Mouse (Mus musculus) inflammation-experienced regulatory T-cells, adult 6 months (primary cell): ENCODE results near the gene Spef2. TPM values are rescaled to one million over a fixed set of nuclear protein-coding genes. Genes with fewer than 3 reads are reported as not detected.
"Not testable (repeated sequence)": the region's sequence is repeated elsewhere in the genome, so short reads cannot be mapped to it uniquely, and the experiment has no call there.

Source experiments
- ATAC-seq: one replicate; pipeline ENCODE4 v1.8.0; 2017
- polyA plus RNA-seq, 3 experiments: library from polyadenylated mRNA; unstranded; fragments of 100-300 nt; shearing (Covaris generic); gene quantifications; one replicate each; pipeline ENCODE4 v1.2.1; 2017

The Spef2 gene
- polyA plus RNA-seq, 3 experiments from 2014 or later, result 1.3 to 2.5 (median 1.8) TPM

DNA sequence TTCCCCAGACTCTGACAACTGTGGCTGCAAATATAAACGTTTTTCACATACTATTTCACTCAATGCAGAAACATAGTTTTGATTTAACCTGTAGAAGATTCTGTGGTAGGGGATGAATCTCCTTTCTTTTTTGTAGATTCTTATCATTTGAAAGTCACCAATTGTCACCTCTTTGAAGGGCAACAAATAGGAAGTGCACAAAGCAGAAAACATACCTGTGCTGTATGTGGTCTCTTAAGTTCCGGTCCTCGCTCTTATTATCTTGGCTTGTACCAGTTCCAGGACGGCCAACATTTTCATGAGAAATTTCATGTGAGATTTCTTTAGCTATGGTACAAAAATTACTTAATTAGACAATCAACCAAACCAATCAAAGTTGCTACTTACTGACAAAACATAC lies 80.1 kb downstream of the Spef2 start:
- peak; percentile 61 for ATAC-seq

DNA sequence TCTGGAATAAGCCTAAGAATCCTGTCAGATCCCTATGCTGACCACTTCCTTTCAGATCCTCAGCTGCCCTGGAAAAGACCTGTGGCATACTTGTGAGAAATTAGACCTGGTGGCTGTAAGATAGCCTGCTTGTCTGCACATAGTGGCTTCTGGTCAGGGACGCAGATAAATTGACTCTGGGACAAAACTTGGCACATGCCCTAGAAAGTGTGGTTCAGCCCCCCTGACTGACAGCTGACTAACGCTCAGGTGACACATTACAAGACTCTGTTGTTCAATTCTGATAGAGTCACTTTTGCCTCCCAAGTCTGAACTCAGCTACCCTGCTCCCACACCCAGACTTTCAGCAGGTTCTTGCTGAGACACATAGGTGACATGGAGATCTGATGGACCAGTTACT lies 83.7 kb downstream of the Spef2 start:
- ATAC-seq, result not testable (repeated sequence)

DNA sequence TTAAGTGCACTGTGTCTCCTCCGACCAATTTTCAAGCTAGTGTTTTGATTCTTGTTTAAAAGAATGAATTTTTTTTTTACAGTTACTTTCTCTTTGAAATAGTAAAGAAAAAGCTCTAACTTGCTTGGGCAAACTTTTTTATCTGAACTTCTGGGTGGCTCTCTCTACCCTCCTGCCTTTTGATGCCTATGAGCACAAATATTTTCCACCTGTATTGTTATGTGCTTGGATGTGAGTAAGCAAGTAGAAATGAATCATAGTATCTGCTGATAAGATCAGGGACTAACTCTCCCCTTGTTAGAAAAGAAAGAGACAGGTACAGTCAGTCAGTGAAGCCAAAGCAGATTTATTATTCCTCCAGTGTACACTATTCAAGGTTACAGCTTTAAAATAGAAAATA lies 87.5 kb downstream of the Spef2 start:
- ATAC-seq, result peak; percentile 52

DNA sequence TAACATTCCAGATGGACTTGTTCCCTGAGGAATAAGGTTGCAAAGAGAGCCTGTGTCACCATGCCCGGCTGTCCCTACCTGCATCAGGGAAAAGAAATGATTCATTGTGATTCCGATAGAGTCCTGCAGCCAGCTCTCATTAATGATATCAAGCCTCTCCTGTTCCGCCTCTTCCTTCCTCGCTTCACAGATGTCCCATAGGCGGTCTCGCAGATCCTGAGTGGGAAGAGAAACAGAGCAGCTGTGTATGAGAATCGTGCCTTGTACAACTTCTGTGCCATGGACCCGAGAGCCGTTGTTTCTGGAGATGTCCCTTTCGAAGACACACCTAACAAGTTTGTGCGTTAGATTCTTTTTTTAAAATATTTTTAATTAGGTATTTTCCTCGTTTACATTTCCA lies 114.2 kb downstream of the Spef2 start:
- ATAC-seq, result no peak

DNA sequence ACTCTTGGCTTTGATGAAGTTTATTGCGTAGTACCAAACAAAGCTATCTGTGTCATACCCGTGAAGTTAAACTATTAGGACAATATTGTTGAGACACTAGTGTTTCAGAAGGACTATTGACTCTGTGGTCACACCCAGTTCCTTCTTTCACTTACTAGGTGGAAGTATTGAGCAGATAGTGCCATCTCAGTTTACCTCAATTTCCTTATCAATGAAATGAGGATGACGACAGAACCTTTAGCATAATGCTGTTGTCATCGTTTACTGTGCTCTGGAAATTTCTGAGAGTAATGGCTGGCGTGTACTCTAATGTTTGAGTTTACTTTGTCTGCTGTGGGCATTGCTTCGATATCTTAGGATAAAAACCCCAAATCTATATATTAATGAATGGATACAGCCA lies 117.0 kb downstream of the Spef2 start:
- ATAC-seq, result no peak

DNA sequence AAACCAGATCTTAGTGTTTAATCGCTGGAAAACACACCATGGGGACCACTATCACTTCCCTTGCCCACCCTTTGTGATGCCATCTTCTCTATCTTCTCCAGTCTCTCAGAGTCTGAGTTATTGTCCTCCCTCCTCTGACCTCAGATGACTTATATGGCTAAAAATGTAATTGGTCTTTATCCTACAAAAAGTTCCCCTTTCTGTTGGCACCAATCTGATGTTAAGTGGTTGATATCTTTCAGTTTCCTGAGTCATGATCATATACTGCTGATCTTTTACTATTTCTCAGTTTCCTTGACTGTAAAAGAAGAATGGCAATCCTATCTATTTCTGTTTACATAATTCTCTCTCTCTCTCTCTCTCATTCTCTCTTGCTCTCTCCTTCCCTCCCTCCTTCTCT lies 119.0 kb downstream of the Spef2 start:
- no peak for ATAC-seq

DNA sequence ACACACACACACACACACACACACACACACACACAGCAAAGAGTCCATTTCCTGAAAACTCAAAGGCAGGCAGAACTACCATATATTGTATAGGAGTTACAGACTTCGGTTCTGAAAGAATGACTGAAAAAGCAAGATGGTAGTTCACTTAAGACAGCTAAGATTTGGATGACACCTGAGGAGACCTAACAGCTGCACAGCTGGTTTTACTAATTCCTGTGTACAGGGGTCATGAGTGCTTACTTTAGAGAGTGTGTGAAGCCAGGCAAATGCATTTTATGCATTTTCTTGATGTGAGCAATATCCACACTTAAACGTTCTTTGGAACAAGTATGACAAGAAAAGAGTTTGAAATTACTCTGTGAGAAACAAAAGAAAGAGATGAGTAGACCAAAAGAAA lies 124.0 kb downstream of the Spef2 start:
- no peak for ATAC-seq

DNA sequence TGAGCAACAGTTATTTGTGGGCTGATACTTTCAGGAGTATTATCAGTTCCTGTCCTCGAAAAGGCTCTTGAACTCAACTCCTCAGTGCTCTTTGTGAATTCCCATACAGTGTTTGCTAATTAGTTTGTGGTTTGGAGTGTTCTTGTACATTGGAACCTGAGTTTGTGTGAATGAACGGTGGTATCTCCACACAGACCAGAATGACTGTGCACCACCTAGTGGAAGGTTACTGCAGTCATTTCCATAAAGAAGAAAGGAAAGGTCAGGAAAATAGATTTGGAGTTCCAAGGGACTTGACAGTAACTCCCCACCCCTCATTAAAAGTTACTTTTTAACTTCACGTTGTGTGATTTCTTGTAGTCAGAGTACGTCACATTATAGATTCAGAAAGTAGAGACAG lies 140.5 kb downstream of the Spef2 start:
- peak; percentile 86 for ATAC-seq

DNA sequence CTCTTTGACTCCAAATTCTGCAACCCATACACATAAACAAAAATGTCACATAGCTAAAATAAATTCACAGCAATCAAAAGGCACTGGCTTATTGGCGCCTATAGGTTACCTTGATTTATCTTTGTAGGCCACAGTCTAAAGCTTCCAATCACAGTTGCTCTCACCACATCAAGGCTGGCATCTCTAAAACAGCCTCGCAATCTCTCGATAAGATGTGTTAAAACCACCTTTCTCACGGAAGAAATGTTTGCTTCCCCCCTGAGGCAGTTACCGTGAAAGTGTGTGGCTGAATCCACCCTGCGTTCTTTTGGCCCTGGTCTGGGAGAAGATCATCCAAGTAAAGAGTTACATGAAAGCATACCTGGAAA lies 148.6 kb downstream of the Spef2 start:
- no peak for ATAC-seq

DNA sequence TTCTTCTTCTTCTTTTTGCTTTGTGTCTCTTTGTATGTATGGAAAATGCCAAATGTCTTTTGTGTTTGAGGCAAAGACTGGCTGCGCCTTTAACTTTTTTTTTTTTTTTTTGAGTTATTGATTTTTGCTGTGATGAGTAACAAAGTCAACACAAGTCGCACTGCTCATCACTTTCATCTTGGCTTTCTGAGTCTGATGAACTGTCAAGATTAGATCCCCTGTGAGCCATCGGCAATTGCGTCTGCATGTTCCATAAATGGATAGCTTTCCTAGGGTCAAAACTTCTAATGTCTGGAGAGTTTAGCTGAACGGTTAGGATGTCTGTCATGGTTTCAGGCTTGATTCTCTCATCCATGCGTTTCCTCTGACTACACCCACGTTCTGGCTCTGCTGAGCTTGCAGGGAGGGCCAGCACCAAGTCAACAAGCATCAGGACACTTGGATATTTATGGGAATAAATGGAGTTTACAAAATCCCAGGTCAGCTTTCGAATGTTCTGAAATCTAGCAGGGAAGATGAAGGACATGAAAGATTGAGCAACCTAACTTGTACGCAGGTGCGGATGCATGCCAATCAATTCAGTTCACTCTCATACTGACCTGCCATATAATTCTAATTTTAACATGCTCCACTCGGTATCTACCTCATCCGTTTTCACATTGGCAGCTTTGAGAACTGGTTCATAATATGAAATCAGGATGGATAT lies 149.1 kb downstream of the Spef2 start:
- no peak for ATAC-seq

DNA sequence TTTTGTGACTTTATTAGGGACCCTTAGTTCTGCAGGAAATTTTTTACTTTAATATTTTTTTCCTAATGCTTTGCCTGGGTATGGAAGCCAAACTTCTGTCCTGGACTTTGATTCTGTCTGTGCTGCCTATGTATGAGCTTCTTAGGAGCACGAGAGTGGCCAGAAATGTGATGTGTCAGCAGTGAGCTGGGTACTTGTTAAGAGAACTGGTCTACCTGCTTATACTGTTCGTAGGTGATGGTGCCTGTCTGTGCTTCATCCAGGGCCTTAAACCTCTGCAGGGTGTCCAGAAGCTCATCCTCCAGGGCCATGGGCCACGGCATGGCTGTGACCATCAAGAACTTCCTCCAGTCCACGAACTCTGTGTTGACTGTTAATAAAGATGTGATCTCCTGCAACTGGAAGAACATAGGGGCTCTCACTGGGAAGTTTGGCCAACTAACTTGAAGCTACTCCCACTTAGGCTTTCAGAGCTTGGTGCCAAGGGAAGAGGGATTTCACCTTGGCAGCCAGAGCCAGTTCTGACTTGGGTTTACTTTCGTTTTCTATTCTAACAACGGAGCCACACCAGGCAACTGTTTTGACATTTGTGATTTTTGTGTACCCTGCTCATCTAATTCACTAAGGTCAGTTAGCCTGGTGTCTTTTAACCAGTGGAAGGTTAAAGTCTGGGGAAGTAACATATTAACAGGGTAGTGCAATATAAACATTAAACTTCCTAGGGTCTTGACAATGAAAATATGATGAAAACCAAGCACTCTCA lies 152.2 kb downstream of the Spef2 start:
- peak; percentile 85 for ATAC-seq

DNA sequence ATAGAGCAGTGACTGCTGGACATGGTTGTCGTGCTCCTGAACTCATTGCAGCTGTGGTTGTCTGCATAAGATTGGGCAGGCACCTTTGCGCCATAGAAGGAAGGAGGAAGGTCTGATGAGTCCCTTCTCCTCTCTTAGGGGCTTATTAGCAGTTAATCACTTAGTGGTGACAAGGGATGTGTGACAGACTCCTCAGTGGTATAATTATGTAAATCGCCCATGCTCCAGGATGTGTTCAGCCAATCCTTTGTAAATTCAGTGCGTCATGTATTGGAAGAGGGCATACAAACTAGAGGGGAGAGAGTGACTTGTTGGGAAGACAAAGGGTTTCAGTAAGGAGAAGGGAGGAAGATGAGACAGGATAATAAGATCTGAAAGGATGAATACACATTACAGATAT lies 158.7 kb downstream of the Spef2 start:
- no peak for ATAC-seq

DNA sequence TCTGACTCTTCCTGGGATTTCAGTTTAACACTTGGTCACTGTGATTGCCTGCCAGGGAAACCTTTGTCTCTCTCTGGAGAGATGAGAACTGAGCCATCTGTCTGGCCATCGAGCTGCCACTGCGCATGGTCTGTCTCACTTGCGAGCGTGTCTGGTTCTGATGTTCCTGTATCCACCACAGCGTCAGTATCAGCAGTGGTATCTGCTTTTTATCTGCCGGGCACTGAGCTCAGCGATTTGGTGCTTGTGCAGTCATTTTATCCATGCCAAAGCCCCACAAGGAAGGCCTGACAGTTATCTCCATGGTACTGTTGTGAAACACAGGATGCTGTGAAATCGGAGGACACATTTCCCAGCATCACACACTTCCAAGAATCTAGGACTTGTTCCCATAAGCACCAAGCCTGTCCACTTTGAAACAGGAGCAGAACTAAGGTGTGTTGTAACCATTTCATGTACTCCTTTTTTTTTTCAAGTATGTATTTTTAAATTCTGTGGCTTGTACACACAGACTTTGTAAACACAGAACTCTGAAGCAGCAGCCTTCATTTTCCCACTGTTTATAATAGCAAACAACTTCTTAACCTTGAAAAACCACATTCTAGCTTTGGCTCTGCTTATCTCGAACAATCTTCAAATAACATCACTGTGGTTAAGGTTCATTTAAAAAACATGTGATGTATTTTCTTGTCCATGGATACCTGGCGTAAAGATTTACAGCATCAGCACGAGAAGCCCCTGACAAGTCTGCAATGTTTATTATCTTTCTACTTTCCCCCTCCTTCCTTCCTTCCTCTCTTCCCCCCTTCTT lies 168.0 kb downstream of the Spef2 start:
- ATAC-seq, result peak; percentile 49

DNA sequence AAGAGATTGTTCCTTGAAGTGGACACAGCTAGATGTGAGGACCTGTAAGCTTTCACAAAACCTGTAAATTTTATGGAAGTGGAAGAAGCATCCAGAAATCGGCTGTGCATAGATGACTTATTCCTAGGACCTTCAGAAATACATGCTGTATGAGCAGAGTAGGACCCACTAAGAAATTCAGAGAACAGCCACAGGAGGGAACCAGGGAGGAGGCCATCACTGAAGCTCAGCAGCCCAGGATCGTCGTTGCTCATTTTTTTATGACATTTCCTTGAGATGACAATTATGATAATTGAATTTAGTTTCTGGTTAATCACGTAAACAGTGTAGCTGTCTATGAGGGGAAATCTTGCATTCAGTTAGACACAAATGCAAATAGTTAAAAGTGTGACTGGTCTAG lies 171.4 kb downstream of the Spef2 start:
- ATAC-seq, result peak; percentile 27

DNA sequence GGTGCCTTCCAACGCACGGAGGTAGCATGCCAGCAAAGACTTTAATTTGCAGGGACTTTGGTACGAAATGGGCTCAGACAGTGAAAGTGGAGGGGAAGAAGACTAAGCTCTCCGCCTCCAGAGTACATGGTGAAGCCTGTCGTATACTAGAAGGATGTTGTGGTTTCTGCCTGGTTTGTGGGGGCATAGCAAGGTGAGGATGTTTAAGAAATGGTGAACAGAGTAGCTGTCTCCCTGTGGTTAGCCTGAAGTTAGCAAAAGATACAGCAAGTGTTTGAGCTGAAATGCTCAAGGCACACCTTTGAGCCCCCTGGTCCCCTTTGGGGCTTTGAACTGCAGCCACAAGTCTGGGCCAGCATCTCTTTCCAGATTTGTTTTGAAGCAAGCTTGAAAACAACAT lies 173.9 kb downstream of the Spef2 start:
- ATAC-seq, result peak; percentile 79

DNA sequence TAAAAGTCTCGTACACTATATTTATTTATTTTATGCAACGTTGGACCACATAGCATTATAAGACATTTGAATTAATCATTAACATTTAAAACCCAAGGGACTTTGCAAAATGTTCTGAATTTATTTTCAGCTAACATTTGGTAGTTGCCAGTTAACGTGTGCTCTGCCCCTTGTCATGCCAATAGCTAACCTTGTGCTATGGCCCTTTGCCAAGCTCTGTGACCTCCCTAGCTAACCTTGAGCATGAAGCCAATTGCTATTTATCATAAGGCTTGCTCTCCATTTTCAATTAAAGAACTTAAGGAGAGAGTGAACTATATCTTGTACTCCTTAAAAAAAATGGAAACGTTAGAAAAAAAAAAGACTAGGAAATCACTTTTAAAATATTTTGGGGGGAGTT lies 175.3 kb downstream of the Spef2 start:
- ATAC-seq, result no peak

DNA sequence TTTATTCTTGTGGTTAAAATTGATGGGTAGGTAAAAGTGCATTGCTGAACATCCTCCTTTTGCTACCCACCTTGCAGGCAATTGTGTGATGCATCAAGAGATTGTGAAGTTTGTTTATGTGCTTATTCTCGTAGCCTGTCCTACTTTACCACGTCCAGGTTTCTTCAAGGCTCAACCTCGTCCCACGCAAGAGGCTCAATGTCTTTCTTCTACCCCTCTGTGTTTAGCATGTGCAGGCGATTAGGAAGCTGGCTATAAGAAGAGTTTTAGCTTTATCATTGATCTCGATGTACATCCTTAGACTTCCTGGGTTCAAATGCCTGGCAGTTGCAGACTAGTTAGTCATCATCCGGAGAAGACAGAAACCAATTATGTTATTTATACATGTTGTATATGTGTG lies 176.0 kb downstream of the Spef2 start:
- ATAC-seq, result peak; percentile 30

DNA sequence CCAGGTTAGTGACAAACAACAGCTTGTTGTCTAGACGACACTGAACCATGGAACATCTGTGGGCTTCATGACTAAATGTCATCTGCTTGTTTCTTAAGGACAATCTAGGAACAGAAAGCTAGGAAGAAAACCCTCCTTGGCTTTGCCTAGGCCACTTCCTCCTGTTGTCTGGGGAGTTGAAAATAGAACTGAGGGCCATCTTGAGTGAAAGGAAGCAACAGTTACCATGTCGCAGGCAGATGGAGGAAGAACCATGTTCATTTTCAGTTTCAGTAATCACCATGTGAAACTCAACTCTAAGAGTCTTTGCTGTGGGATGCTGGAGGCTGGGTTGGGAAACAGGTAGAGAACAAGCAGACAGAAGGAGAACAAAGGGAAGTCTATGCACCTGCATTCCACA lies 176.8 kb downstream of the Spef2 start:
- peak; percentile 19 for ATAC-seq

DNA sequence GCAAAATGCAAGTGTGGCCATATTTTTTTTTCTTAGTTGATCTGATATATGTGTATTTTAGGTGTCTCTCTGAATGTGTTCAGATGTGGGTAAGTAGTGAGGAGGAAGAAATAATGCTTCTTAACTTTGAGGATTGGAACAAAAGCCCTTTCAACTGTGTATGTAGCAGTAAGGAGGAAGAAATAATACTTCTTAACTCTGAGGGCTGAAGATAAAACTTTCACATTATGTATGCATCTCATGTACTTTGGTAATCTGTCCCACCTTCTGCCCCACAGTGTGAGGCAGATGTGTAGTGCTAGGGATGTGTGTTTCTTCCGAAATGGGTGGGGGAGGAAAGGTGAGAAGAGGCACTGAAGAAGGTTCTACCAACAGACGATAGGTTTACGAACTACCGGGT lies 181.4 kb downstream of the Spef2 start:
- ATAC-seq, result no peak

DNA sequence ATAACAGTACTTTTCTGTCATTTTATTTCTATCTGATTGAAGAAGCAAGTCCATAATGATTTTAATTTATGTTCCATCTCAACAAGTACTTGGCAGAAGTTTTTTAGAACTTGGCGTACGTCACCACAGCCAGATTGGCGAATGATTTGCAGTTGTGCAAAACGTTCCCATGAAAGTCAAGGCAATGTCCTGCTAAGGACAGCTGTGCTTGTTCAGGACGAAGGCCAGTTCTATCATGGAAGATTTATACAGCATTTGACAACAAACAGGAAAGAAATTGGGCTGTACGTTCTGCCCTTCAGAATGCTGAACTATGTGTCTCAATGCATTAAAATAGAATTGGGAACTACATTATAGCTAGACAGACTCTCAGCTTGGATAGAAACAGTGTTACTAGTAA lies 183.3 kb downstream of the Spef2 start:
- ATAC-seq, result no peak

DNA sequence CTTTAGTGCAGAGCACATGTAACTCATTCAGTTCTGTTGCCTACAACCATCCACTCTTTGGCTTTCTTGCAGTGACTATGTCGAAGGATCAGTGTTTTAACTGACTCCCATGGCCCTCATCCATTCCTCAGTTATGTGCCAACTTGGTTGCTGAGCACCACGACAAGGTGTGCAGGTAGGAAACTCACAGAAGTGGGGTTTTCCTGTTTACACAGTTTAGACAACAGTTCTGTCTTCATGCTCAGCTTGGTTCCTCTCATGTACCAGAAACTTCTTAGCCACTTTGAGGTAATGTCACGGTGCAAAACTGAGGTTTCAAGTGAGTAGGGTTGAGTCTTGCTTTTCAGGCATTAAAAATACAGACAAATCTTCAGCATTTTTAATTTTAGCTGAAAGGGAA lies 184.5 kb downstream of the Spef2 start:
- peak; percentile 49 for ATAC-seq

DNA sequence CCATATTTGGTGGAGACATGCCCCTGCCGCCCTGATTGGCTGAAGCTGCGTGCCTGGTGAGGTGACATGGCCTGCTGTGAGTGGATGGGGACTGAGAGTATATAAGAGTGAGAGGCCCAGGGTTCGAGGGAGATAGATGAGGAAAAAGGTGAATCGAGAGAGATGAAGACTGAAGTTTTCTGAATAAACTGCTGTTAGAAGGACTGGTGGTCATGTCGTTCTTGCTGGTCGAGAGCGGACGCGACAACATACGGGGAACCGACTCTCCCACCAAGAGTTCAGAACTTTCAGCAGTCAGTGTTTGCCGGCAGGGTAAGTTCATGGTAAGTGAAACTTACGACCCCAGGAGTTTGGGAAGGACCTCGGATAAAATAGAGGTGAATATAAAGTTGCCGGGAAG lies 191.4 kb downstream of the Spef2 start:
- ATAC-seq, result not testable (repeated sequence)

DNA sequence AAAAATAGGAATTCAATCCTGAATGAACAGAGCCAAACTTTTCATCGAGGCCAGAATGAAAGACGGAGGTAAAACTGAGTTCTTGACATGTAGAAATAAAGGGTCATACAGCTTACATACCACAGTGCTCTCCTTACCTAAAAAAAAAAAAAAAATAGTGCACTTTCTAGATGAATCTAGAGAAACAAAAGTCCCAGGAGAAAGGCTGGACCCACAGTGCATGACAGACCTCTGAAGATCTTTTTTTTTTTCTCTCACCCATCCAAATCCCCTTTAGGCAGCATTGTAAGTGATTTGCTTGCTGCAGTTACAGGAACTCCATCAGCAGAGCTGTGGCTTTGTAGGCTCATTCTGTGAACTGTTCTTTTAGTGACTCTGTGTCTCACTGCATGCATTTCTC lies 199.7 kb downstream of the Spef2 start:
- ATAC-seq, result no peak

DNA sequence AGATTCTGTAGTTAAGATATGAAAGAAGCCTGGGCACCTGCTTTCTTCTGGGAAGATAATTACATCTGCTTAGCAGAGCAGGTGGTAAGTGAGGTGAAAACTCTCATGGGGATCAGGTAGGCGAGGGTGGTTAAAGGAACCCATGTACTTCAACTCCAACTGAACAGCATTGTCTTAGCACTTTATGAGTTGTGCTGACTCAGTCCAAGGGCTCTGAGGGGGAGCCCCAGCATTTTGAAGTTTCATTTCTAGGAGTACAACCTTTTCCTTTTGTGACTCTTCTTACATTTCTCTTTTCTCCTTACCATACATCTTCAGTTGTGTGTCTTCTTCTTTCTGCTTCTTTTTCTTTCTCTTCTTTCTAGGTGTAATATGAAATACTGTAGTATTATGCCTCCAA lies 213.5 kb downstream of the Spef2 start:
- ATAC-seq, result peak; percentile 68
